Mouse (Mus musculus) hindbrain, embryonic 10.5 days (tissue): Measurements from ENCODE around the gene Tor1aip1. TPM values are rescaled to one million over a fixed set of nuclear protein-coding genes. Genes with fewer than 3 reads are reported as not detected.
A peak's percentile ranks its signal among the peaks of the same experiment; 100 is the strongest.

Source experiments
- DNase-seq: peaks from one replicate; pipeline ENCODE4 v3.0.0-alpha.2; 2017; ENCODE audit warnings: low spot score
- H3K27ac ChIP-seq: fragments of 300-500 bp; sonication (generic); 2 replicates; pipeline ENCODE4 v1.5.1; 2016; ENCODE audit warnings: mild to moderate bottlenecking, moderate library complexity
- H3K27me3 ChIP-seq: fragments of 300-500 bp; sonication (generic); 2 replicates; pipeline ENCODE4 v1.6.1; 2016; ENCODE audit warnings: mild to moderate bottlenecking; ENCODE audit not compliant: poor library complexity, insufficient read depth, severe bottlenecking
- H3K36me3 ChIP-seq: fragments of 300-500 bp; sonication (generic); 2 replicates; pipeline ENCODE4 v1.6.1; 2016; ENCODE audit warnings: mild to moderate bottlenecking, moderate library complexity
- H3K4me1 ChIP-seq: fragments of 300-500 bp; sonication (generic); replicated peaks from 2 replicates; pipeline ENCODE4 v1.6.1; 2016; ENCODE audit warnings: mild to moderate bottlenecking
- H3K4me3 ChIP-seq: fragments of 300-500 bp; sonication (generic); 2 replicates; pipeline ENCODE4 v1.5.1; 2016; ENCODE audit warnings: mild to moderate bottlenecking, moderate library complexity
- H3K9me3 ChIP-seq: fragments of 300-500 bp; sonication (generic); 2 replicates; pipeline ENCODE4 v1.6.1; 2016; ENCODE audit warnings: mild to moderate bottlenecking, moderate library complexity
- WGBS: fragments of 180-500 bp; shearing (Covaris S2); methylation state at CpG from one replicate; pipeline ENCODE4 v1.1.7; 2016; 5-methylcytosine and 5-hydroxymethylcytosine counted together
- polyA plus RNA-seq: library from polyadenylated mRNA; unstranded; fragments of >200 nt; fragmentation: Nextera tagmentation; extraction: Ambion mirVana; gene quantifications from 2 replicates; pipeline ENCODE4 v1.2.1, GENCODE M21; 2016

Tor1aip1 gene
- polyA plus RNA-seq, 1 experiment from 2014 or later = 34.5 TPM

DNA sequence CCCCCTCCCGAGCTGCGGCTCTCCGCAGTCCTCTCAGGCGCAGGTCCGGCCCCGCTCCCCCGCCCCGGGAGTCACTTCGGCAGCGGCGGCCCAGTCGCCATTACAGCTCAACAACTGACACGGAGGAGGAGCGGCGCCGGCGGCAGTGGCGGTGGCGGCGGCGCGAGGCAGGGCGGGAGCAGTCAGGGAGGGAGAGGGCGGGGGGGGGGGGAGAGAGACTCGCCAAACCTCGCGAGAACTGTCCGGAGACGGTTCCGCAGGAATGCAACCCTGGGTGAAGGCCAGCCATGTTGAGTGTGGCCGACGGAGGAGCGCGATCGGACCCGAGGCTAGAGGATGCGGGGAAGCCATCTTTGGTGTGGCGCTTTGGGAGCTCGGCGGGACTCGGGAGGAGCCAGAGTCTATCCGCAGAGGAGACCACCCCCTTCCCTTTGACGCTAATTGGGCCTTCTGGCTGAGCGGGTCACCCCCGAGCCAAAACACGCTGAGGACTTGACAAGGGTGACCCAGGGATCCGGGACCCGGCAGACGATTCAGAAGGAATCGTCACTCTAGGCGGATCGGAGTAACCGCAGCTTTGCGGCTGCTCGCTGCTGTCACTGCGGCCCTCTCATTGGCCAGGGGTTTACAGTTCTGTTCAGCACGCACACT, 63.1 kb downstream of the Tor1aip1 start, which contains the start of gene Cep350:
Cep350 (minus strand) TSS at position 188 of the 651 bp plus-strand sequence.
- Histone ChIP-seq H3K36me3 (no peaks in the 10 kb centered on the region), H3K4me1 (peaks cover 31% of the 10 kb centered on the region), H3K27ac (peak within 1 kb of the TSS; percentile 96), H3K9me3 (no peaks in the 10 kb centered on the region), H3K4me3 (peak within 1 kb of the TSS; percentile 87), H3K27me3 (no peaks in the 10 kb centered on the region; the same call in 1 of the 2 replicates)
- under 1% methylated on average over 48 of the region's 57 CpGs for WGBS
- DNase-seq = peak; percentile 99

GRCm38 (mm10) chr1:155972146-155973067, 63.9 kb downstream of the Tor1aip1 start:
- no peak for DNase-seq
- H3K4me1 ChIP-seq = peaks cover 31% of the 10 kb centered on the region
- WGBS = 3% methylated on average over 50 of the region's 51 CpGs

More at GRCm38 (mm10) chr1:155972146-155973067, 63.9 kb downstream of the Tor1aip1 start:
- Histone ChIP-seq H3K4me3 (peak overlapping the region; percentile 87), H3K27me3 (no peaks in the 10 kb centered on the region; the same call in 1 of the 2 replicates), H3K27ac (peak overlapping the region; percentile 96), H3K36me3 (no peaks in the 10 kb centered on the region), H3K9me3 (no peaks in the 10 kb centered on the region)

Other genes with a start within 250 kb of the Tor1aip1 start
- 17.9 and 24.4 TPM in 2 replicates for gene Qsox1, start 223.6 kb downstream of the Tor1aip1 start, polyA plus RNA-seq
- 6.5 and 7.0 TPM in 2 replicates for gene Cep350, start 63.2 kb downstream of the Tor1aip1 start, polyA plus RNA-seq
- gene Tor1aip2, start 1.1 kb downstream of the Tor1aip1 start, polyA plus RNA-seq = 94.6 and 104 TPM in 2 replicates
- gene Fam163a, start 168.5 kb upstream of the Tor1aip1 start, polyA plus RNA-seq = 4.9 and 7.7 TPM in 2 replicates